Mouse (Mus musculus) heart, embryonic 13.5 days (tissue): ENCODE data around the gene Ints1. TPM values are rescaled to one million over a fixed set of nuclear protein-coding genes. Genes with fewer than 3 reads are reported as not detected.

ENCODE experiments used
- ATAC-seq: fragments of 200-750 bp; cut with Nextera tagmentation; 2 replicates; pipeline ENCODE4 v1.8.0; 2017; ENCODE audit warnings: moderate TSS enrichment; ENCODE audit not compliant: insufficient number of reproducible peaks, low FRiP score, low TSS enrichment; ENCODE audit errors: extremely low read depth
- H3K27ac ChIP-seq: fragments of 300-500 bp; sonication (generic); replicated peaks from 2 replicates; pipeline ENCODE4 v1.5.1; 2015; ENCODE audit warnings: moderate library complexity, mild to moderate bottlenecking, inconsistent platforms
- H3K27me3 ChIP-seq: fragments of 300-500 bp; sonication (generic); replicated peaks from 2 replicates; pipeline ENCODE4 v1.6.1; 2015; ENCODE audit warnings: mild to moderate bottlenecking, inconsistent platforms
- H3K36me3 ChIP-seq: fragments of 300-500 bp; sonication (generic); 2 replicates; pipeline ENCODE4 v1.6.1; 2015; ENCODE audit warnings: mild to moderate bottlenecking, inconsistent platforms
- H3K4me1 ChIP-seq: fragments of 300-500 bp; sonication (generic); 2 replicates; pipeline ENCODE4 v1.6.1; 2015; ENCODE audit warnings: inconsistent platforms
- H3K4me2 ChIP-seq: fragments of 300-500 bp; sonication (generic); 2 replicates; pipeline ENCODE4 v1.6.1; 2015; ENCODE audit warnings: inconsistent platforms, mild to moderate bottlenecking, moderate library complexity
- H3K4me3 ChIP-seq: fragments of 300-500 bp; sonication (generic); 2 replicates; pipeline ENCODE4 v1.5.1; 2015; ENCODE audit warnings: moderate library complexity, mild to moderate bottlenecking, inconsistent platforms
- H3K9ac ChIP-seq: fragments of 300-500 bp; sonication (generic); 2 replicates; pipeline ENCODE4 v1.6.1; 2015; ENCODE audit warnings: inconsistent platforms, mild to moderate bottlenecking, moderate library complexity
- H3K9me3 ChIP-seq: fragments of 300-500 bp; sonication (generic); 2 replicates; pipeline ENCODE4 v1.6.1; 2016; ENCODE audit warnings: inconsistent platforms
- WGBS: fragments of 180-500 bp; shearing (Covaris S2); methylation state at CpG from one replicate; pipeline ENCODE4 v1.1.7; 2015; ENCODE audit warnings: mixed read lengths; 5-methylcytosine and 5-hydroxymethylcytosine counted together
- polyA plus RNA-seq: library from polyadenylated mRNA; unstranded; fragments of >200 nt; fragmentation: Nextera tagmentation; extraction: Ambion mirVana; gene quantifications from 2 replicates; pipeline ENCODE4 v1.2.1, GENCODE M21; 2015

Gene Ints1
- polyA plus RNA-seq, 1 experiment from 2014 or later, result 19.1 TPM

DNA sequence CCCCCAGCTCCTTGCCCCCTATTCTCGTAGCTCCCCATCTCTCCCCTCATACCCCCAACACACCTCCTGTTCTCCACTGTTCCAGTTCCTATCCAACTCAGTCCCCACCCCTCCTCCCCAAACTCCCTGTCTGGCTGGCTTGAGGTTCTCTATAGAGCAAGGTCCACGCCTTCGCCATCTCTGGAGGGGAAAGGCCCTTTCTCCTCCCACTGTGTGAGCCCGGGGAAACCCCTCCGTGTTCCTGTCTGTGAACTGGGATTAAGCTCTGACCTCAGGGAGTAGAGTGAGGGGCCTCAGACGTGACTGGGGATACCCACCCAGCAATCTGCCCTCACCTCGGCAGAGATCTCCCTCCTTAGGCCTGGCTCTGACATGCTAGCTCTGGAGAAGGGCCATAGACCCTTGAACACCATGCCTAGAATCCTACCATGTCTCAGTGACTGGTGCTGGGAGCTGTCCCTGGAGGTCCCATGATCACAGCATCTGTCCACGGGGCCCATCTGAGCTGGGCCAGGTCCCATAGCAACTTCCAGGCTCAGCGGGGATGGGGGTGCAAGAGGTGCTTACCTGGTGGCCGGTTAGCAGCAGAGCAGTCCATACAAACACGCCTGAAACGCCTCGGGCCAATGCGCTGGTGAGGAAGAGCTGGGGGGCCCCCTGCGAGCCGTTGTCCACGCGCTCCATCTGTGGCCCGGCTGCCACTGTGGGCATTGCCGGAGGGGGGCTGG lies 37.1 kb upstream of the Ints1 start:
- H3K27ac ChIP-seq, result no peak overlapping the region
- no peak overlapping the region for H3K4me3 ChIP-seq
- peaks cover 32% of the 10 kb centered on the region for H3K27me3 ChIP-seq
- no peak overlapping the region for H3K9ac ChIP-seq
- no peak for ATAC-seq
- H3K36me3 ChIP-seq, result no peaks in the 10 kb centered on the region
- H3K9me3 ChIP-seq, result no peaks in the 10 kb centered on the region
- peaks cover 26% of the 10 kb centered on the region for H3K4me1 ChIP-seq
- H3K4me2 ChIP-seq, result peak overlapping the region; percentile 25; the same call in 1 of the 2 replicates
- WGBS, result 64% methylated on average over 20 of the region's 20 CpGs

DNA sequence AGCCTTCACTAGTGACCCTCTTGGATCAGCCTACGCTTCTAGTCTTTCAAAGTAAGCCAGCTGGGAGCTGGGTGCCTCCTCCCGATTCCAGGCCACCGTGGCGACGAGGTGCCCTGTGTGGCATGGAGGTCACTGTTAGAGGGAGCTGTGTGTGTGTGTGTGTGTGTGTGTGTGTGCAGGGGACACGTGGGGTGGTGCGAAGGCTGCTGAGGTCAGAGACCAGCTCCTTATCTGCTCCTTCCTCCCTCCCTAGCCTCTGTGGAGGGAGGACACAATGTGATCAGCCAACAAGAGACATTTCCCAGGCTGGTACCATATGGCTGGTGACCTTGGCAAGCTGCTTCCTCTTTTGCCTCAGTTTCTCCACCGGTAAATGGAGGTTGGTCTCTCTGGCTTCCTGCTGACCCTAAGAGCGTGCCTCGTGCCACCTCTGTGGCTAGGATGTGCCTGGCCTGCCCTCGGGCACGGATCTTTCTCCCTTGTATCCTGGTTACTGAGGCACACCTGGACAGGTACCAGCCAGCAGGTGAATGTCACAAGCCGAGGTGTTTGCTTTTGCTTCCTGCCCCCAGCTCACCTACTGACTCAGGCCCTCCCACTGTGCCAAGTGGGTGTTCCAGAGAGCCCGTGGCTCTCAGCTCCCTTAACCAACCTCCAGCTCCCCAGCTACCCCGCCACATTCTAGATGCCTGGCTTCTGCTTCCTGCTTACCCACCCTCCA lies 36.4 kb upstream of the Ints1 start:
- Histone ChIP-seq H3K4me2 (peak overlapping the region; percentile 25; the same call in 1 of the 2 replicates), H3K9ac (no peak overlapping the region), H3K9me3 (no peaks in the 10 kb centered on the region), H3K27me3 (peaks cover 32% of the 10 kb centered on the region), H3K27ac (no peak overlapping the region), H3K36me3 (no peaks in the 10 kb centered on the region), H3K4me3 (no peak overlapping the region), H3K4me1 (peaks cover 26% of the 10 kb centered on the region)
- 62% methylated on average over 15 of the region's 15 CpGs for WGBS
- no peak for ATAC-seq

GRCm38 (mm10) chr5:139809397-139809796 lies 33.9 kb upstream of the Ints1 start:
- no peak for ATAC-seq
- WGBS, result 58% methylated on average over 4 of the region's 4 CpGs
- H3K27ac ChIP-seq, result no peak overlapping the region
- H3K4me1 ChIP-seq, result peaks cover 26% of the 10 kb centered on the region
- no peaks in the 10 kb centered on the region for H3K9me3 ChIP-seq
- no peaks in the 10 kb centered on the region for H3K36me3 ChIP-seq
- no peak overlapping the region for H3K4me3 ChIP-seq
- no peak overlapping the region for H3K9ac ChIP-seq
- no peak overlapping the region for H3K4me2 ChIP-seq
- peaks cover 21% of the 10 kb centered on the region for H3K27me3 ChIP-seq

GRCm38 (mm10) chr5:139805924-139806323 lies 30.4 kb upstream of the Ints1 start:
- peaks cover 12% of the 10 kb centered on the region for H3K36me3 ChIP-seq
- 0 out of 2 replicates have a peak overlapping the region, but pooled peaks have one; percentile 88 for H3K27ac ChIP-seq
- H3K4me2 ChIP-seq, result no peak overlapping the region
- H3K9ac ChIP-seq, result no peak overlapping the region
- 86% methylated on average over 8 of the region's 8 CpGs for WGBS
- peaks cover 37% of the 10 kb centered on the region for H3K4me1 ChIP-seq
- H3K9me3 ChIP-seq, result no peaks in the 10 kb centered on the region
- ATAC-seq, result no peak
- H3K27me3 ChIP-seq, result no peaks in the 10 kb centered on the region
- H3K4me3 ChIP-seq, result no peak overlapping the region

DNA sequence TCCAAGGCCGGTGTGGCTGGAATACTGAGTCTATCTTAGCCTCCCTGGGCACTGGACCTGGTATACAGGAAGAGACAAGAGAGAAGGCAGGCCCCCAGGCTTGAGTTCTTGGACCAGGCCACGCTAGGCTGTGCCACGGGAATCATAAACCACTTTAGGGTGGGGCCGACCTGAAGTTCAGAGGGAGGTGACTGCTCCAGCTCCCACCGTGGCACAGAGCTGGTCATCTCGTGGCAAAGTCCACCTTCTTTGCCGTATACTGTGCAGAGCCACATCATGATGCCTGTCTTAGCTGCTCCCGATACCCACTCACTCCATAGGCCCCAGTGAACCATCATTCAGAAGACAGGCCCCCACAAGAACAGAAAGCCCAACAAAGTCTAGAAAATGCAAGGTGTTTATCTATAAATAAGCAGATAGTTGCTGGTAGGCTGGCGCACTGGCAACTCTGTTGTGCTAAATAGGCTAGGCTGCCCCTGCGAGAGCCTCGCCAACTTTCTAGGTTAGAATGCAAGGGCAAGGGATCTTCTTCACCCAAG lies 29.2 kb upstream of the Ints1 start:
- Histone ChIP-seq H3K36me3 (peaks cover 25% of the 10 kb centered on the region), H3K9me3 (no peaks in the 10 kb centered on the region), H3K4me2 (peak overlapping the region; percentile 54), H3K27me3 (no peaks in the 10 kb centered on the region), H3K9ac (peak overlapping the region; percentile 61), H3K4me1 (peaks cover 48% of the 10 kb centered on the region), H3K27ac (peak overlapping the region; percentile 88), H3K4me3 (0 out of 2 replicates have a peak overlapping the region, but pooled peaks have one; percentile 13)
- ATAC-seq, result no peak
- WGBS, result 56% methylated on average over 11 of the region's 11 CpGs

DNA sequence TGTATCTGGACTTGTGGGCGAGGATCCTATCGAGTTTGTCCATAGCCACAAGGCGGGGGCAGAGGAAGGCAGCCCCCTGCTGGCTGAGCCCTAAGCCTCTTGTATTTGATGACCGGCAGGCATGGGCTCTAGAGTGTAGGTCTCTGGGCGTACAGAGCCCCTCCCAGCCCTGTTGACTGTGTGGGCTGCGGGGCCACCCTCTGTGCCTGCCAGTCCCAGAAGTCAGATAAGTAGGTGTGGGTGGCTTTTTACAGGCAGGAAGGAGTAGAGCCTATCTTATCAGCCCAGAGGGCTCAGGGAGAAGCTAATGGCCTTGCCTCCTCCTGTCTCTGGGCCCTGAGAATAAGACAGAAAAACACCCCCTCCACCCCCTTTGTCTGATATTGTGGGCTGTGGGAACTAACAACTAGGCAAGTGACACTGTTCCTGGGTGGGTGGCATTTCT lies 28.7 kb upstream of the Ints1 start:
- Histone ChIP-seq H3K9ac (peak overlapping the region; percentile 61), H3K36me3 (peaks cover 30% of the 10 kb centered on the region), H3K4me1 (peaks cover 53% of the 10 kb centered on the region), H3K9me3 (no peaks in the 10 kb centered on the region), H3K4me3 (0 out of 2 replicates have a peak overlapping the region, but pooled peaks have one; percentile 13), H3K27ac (peak overlapping the region; percentile 88), H3K4me2 (peak overlapping the region; percentile 54), H3K27me3 (no peaks in the 10 kb centered on the region)
- 4% methylated on average over 6 of the region's 6 CpGs for WGBS
- peak; percentile 74; the same call in 1 of the 2 replicates for ATAC-seq

- peak overlapping the region; percentile 88 for H3K27ac ChIP-seq
- no peaks in the 10 kb centered on the region for H3K27me3 ChIP-seq
- peaks cover 58% of the 10 kb centered on the region for H3K4me1 ChIP-seq
- 7% methylated on average over 12 of the region's 12 CpGs for WGBS
- peak overlapping the region; percentile 61 for H3K9ac ChIP-seq
- peaks cover 32% of the 10 kb centered on the region for H3K36me3 ChIP-seq
- H3K4me2 ChIP-seq, result peak overlapping the region; percentile 54
- H3K4me3 ChIP-seq, result 0 out of 2 replicates have a peak overlapping the region, but pooled peaks have one; percentile 13
- peak; percentile 68 for ATAC-seq
- H3K9me3 ChIP-seq, result no peaks in the 10 kb centered on the region
These were observed 28.2 kb upstream of the Ints1 start for GRCm38 (mm10) chr5:139803601-139804102.

DNA sequence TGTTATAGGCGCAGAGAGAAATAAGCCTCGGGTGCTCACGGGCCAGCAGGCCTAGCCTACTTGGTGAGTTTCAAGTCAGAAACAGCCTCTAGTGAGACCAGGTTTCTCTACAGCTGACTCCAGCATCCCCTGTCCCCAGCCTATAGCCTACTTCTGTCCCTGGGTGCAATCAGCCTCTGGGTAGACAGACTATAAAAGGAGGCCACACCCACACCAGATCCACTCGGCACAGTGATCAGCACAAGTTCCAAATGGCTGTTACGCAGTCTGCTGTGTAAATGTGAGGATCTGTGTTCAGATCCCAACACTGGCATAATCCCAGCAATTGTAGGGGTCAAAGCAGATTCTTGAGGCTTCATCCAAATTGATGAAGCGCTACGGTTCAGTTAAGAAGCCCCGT lies 27.7 kb upstream of the Ints1 start:
- Histone ChIP-seq H3K27me3 (no peaks in the 10 kb centered on the region), H3K36me3 (peaks cover 32% of the 10 kb centered on the region), H3K4me1 (peaks cover 63% of the 10 kb centered on the region), H3K27ac (peak overlapping the region; percentile 88), H3K9me3 (no peaks in the 10 kb centered on the region), H3K9ac (no peak overlapping the region), H3K4me3 (0 out of 2 replicates have a peak overlapping the region, but pooled peaks have one; percentile 13), H3K4me2 (peak overlapping the region; percentile 54)
- ATAC-seq, result no peak
- WGBS, result 71% methylated on average over 8 of the region's 8 CpGs

GRCm38 (mm10) chr5:139801880-139802279 lies 26.4 kb upstream of the Ints1 start:
- Histone ChIP-seq H3K27ac (no peak overlapping the region), H3K9me3 (no peaks in the 10 kb centered on the region), H3K27me3 (no peaks in the 10 kb centered on the region), H3K36me3 (peaks cover 32% of the 10 kb centered on the region), H3K9ac (no peak overlapping the region; the same call in 1 of the 2 replicates), H3K4me1 (peaks cover 76% of the 10 kb centered on the region), H3K4me2 (no peak overlapping the region), H3K4me3 (no peak overlapping the region)
- 92% methylated on average over 10 of the region's 10 CpGs for WGBS
- no peak for ATAC-seq

GRCm38 (mm10) chr5:139801231-139801630 lies 25.8 kb upstream of the Ints1 start:
- no peaks in the 10 kb centered on the region for H3K27me3 ChIP-seq
- WGBS, result 82% methylated on average over 8 of the region's 8 CpGs
- H3K9me3 ChIP-seq, result no peaks in the 10 kb centered on the region
- H3K9ac ChIP-seq, result 0 out of 2 replicates have a peak overlapping the region, but pooled peaks have one; percentile 9
- H3K4me1 ChIP-seq, result peaks cover 82% of the 10 kb centered on the region
- H3K27ac ChIP-seq, result peak overlapping the region; percentile 54
- H3K36me3 ChIP-seq, result peaks cover 32% of the 10 kb centered on the region
- no peak overlapping the region for H3K4me2 ChIP-seq
- no peak overlapping the region for H3K4me3 ChIP-seq
- no peak for ATAC-seq
